Mouse (Mus musculus): ENCODE results near the gene Fam25c.
A peak's percentile ranks its signal among the peaks of the same experiment; 100 is the strongest.
"Not testable (repeated sequence)": the region's sequence is repeated elsewhere in the genome, so short reads cannot be mapped to it uniquely, and the experiment has no call there.

Gene Fam25c

DNA sequence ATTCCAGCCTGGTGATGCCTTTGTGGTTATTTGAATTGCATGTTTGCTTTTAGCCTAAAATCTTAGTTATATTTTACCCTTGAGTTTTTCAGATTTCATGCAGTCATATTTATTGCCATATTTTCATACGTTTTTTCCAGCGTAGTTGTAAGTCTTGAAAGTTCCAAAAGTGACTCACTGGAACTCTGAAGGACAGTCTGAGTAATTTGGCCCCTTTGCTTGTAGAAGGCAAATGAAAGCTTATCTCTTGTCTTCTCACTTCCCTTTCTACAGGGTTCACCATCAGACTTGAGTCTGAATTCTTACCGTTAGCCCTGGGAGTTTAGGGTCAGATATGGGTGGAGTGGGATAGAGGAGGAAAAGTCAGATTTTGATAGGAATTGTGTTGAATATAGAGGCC is 28.6 kb downstream of the Fam25c start:
- no peak for DNase-seq (ENCODE audit: low spot score)

DNA sequence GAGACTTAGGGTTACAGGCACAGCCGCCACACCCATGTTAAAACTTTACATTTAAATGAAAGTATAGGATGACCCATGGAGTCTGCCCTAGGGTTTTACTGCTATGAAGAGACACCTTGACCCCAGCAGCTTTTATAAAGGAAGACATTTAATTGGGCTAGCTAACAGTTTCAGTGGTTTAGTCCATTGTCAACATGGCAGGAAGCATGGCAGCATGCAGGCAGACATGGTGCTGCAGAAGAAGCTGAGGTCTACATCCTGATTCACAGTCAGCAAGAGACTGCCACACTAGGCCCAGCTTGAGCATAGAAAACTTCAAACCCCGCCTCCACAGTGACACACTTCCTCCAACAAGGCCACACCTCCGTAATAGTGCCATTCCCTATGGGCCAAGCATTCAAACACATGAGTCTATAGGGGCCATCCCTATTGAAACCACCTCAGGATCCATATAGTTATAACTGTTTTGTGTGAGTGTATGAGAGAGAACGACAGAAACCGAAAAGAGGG is 31.6 kb downstream of the Fam25c start:
- no peak for DNase-seq (ENCODE audit: low spot score)

- DNase-seq (ENCODE audit: low spot score) = no peak
These were observed 37.1 kb downstream of the Fam25c start for GRCm38 (mm10) chr14:34318113-34318512.

GRCm38 (mm10) chr14:34317431-34317830 is 37.8 kb downstream of the Fam25c start:
- DNase-seq (ENCODE audit: low spot score) = no peak

- DNase-seq (ENCODE audit: low spot score) = no peak
These were observed 38.9 kb downstream of the Fam25c start for GRCm38 (mm10) chr14:34316346-34316745.

GRCm38 (mm10) chr14:34314796-34315195 is 40.4 kb downstream of the Fam25c start:
- DNase-seq (ENCODE audit: low spot score) = no peak

- not testable (repeated sequence) for DNase-seq (ENCODE audit: low spot score)
These were observed 40.9 kb downstream of the Fam25c start for GRCm38 (mm10) chr14:34314383-34314782.

DNA sequence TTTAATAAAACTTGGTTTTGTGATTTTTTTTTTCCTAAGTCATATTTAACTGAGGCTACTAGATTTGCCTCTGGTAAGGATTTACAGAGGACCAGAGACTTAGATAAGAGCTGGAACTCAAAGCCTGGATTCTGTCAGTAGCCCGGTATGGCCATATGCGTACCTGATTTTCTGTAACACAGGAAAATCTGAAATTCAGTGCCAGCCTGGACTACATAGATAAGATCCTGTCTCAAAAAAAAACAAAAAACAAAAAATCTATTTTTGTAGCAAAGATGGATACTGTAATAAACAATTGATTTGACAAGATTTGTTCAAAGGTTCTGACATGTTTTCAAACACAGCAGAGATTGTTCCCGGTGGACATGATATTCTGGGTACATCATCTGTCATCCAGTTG is 41.6 kb downstream of the Fam25c start:
- no peak for DNase-seq (ENCODE audit: low spot score)

DNA sequence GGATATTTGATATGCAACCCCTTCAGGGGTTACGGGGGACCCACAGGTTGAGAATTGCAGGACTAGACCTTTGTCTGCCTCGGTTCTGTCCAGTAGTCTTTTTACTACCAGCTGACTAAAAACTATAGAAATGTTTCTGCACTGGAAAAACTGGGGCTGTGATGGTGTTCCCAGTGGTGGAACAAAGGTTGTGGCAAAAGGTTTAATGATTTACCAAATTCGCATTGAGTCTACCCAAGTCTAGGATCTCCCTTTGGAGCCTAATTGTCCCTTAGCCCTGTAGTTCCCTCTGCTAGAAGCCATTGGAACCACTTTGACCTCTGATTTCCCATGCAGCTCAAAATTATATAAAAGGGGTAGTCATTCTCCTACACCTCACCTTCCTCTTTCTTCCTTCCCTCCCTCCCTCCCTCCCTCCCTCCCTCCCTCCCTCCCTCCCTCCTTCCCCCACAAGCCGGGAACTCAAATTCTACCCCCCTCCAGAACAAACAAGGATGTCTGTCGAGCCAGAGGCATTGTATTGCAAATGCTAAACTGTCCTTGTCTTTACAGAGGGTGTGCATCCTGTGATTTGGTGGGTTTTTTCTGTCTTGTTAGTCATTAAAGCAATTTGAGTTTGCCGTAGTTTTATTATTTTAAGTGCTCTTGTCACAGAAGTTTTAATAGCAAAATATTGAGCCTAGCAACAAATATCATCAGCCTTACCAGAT is 42.7 kb downstream of the Fam25c start:
- no peak for DNase-seq (ENCODE audit: low spot score)

DNA sequence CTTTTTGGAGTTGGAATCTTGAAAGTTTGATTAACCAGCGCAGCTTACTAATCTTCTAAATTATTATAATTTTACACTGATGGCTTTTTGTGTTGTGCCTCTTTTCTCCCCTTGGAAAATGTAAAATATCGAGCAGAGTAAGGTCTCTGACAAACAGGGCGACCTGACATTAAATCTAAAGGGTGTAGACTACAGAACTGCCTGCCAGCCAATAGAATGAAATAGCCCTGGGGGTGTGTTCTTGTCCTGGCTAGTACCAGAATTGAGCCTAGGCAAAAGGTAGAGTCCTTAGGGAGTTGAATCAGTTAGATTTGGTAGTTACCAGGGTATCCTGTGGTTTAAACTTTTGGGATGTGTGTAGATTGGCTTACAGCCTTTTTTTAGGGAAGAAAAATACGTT is 43.5 kb downstream of the Fam25c start:
- DNase-seq (ENCODE audit: low spot score) = no peak

DNA sequence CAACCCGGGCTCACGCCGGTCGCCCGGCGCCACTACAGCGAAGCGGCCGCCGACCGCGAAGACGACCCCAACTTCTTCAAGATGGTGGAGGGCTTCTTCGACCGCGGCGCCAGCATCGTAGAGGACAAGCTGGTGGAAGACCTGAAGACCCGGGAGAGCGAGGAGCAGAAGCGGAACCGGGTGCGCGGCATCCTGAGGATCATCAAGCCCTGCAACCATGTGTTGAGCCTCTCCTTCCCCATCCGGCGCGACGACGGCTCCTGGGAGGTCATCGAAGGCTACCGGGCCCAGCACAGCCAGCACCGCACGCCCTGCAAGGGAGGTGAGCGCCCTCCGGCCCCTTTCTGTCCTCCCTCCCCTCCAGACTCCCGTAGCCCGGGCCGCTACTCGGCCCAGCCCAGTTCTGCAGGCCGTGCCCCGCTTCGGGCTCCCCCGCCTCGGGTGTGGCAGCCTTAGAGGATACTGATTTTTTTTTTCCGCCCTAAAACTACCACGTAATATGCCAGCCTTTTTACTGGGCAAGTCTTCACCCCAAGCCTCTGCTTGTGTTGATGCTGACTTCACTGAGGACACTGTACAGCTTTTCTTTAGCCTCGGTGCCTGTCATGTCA is 44.1 kb downstream of the Fam25c start:
- no peak for DNase-seq (ENCODE audit: low spot score)

DNA sequence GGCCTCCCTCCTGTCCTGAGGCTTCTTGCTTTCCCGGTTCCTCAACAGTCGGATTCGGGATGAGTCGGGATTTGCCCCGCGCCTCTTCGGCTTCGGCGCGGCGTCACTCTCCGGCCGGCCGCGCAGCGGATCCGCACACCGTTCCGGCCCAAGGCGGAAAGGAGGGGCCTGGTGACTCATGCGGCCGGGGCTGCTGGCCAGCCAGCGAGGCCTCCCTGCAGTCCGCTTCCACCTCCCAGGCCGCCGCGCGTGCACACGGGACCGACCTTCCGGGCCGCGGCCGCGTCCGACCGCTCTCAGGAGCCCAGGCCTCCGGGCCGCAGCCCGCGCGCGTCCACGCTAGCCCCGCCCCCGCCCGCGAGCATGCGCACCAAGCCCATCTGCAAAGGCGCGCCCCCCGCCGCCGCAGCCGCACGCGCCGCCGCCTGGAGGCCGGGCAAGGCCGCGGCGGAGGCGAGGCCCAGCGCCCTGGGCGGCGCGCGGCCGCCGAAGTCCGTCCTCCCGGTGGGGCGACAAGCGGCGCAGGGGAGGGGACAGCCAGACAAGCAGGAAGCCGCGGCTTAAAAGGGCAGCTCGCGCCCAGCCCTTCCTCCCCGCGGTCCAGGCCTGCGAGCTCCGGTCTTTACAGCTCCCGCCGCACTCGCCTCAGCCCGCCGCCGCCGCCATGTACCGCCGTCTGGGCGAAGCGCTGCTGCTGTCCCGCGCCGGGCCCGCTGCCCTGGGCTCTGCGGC is 44.8 kb downstream of the Fam25c start, which contains the start of the genes Shld2 and Glud1:
Gene Shld2, minus strand, starts transcription at position 260 of the 732 bp plus-strand sequence.
Gene Glud1, plus strand, starts transcription at position 494 of the 732 bp plus-strand sequence.
- peak; percentile 88 for DNase-seq (ENCODE audit: low spot score)

DNA sequence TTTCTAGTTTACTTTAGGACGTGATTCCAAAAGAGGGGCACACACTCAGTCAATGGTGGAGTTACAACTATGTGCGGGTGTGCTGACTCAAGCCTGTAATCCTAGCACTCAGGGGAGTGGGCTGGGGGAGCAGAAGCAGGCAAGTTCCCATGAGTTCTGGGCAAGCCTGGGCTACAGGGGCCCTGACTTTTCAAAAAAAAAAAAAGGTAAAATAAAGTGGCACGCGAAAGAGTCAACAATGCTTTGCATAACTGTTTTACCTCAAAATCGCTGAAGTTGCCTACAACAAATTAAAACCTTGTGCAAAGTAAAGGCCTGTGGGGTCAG is 45.4 kb downstream of the Fam25c start:
- no peak for DNase-seq (ENCODE audit: low spot score)

DNA sequence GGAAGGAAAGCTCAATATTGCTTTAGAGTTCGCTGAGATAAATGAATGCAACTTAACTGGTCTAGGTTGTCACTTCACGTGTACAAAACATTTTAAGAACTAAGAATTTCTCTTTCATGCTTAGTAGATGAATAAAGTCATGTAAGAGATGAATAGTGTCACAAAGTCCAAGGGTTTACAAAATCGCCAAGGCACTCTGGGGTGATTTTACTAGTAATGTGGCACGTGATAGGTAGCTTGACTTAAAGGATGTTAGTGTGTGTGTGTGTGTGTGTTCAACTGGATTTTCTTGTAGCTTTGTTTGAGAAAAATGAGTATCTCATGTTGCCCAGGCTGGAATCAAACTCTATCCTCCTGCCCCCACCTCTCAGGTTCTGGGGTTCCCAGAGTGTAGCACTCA is 46.0 kb downstream of the Fam25c start:
- DNase-seq (ENCODE audit: low spot score) = no peak

DNA sequence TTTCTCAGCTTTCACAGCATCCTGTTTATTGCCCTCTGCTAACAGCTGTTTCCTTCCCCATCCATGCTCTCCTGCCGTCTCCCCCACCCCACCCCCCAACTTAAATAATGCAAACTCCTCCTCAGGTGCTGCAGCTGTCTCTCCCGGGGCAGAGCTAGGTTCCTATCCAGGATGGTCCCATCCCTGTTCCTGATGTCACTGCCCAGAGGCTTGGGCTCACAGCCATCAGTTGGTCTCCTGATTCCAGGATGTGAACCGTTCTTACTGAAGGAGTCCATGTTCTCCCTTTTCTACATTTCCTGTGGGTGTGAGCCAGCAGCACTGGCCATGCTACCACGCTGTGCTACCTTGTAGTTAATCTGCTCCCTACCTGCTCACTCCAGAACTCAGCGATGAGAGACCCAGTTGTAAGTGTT is 52.0 kb downstream of the Fam25c start:
- no peak for DNase-seq (ENCODE audit: low spot score)

GRCm38 (mm10) chr14:34302681-34303242 is 52.5 kb downstream of the Fam25c start:
- no peak for DNase-seq (ENCODE audit: low spot score)
